Mouse (Mus musculus) cerebellum, adult 11 months (tissue): ENCODE measurements around the gene Chst15.
A peak's percentile ranks its signal among the peaks of the same experiment; 100 is the strongest.

Experiments used
- DNase-seq: peaks from one replicate; pipeline ENCODE4 v3.0.0; 2022

Gene Chst15

DNA sequence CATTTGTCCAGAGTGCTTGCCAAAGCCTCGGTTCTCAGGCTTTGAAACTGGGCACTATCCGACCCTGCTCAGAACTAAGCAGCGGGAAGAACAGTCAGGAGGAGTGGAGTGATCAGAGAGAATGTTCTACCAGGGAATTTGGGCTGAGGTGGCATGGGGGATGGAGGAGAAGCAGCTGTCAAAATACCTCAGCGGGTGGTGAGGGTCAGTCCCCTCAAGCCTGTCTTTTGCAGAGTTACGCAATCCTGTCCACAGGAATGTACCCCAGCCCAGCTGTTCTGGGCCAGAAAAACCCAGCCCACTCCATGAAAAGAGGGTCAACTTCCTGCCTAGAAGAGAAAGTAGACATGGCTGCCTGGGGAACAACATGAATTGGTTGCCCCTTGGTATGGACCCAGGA lies 56.4 kb downstream of the Chst15 start:
- DNase-seq, result no peak

DNA sequence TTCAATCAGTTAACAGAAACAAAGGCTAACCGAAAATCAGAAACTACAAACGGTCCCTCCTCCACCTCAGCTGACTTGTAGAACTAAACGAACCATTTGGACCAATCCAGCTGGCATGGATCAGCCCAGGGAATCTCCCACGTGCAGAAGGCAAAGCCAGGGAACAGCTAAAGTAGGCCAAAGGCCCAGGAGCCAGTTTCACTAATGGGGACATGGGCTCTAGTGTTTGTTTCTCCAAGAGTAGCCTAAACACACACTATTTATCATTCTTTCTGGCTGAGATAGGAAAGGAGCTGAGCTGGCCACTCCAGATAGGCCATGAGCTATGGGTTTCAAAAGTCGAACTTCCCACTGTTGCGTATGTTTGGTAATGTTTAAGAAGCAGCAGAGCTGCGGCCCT lies 58.2 kb downstream of the Chst15 start:
- DNase-seq, result no peak

DNA sequence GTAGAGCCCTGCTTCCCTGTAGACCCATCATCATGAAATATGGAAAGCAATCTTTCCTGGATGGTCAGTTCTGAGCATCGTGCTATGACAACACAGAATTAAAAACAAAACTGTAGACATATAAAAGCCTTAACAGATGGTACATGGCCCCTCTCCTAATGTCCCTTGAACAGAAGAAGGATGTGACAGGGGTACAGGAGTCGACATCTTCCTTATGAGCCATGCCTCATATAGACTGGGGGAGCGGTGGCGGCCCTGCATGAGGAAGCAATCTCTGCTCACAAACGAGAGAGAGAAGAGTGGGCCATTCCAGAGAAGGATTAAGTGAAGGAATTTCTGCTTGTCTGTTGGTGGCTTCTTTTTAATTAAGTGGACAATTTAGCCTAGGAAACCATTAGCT lies 58.8 kb downstream of the Chst15 start:
- no peak for DNase-seq

DNA sequence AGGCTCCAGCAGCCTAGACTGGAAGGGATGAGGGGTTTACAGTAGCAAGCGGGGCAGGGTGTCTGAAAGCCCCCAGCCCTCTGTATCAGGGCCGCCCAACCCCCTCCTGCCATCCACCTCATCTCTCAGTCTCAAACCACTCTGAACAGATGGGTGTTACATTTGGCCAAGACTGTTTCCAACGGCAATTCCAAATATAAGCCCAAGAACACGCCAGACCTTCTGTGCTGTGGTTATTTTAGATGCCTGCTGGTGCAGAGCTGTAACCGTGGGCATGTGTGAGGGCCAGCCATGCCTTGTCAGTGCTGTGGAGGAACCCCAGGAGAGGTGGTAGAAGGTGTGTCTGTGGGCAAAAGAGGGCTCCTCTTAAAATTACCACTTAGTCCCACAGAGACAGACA lies 63.5 kb downstream of the Chst15 start:
- peak; percentile 71 for DNase-seq

DNA sequence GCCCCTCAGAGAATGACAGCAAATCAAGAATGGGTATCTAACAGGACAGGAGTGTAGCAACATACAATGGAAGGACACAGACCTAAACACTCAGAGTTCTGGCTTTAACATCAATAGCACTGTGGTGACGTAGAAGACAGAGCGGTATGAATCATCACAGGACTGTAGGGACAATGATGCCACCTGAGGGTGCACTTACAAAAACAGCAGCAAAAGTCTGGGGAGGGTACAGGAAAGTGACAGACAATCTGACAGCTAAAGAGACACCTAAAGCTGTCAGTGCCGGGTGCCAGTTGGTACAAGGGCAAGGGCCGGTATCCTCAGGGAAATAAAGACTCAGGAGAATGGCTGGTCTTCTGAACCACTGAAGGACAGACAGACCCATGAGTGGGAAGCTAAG lies 64.0 kb downstream of the Chst15 start:
- no peak for DNase-seq

DNA sequence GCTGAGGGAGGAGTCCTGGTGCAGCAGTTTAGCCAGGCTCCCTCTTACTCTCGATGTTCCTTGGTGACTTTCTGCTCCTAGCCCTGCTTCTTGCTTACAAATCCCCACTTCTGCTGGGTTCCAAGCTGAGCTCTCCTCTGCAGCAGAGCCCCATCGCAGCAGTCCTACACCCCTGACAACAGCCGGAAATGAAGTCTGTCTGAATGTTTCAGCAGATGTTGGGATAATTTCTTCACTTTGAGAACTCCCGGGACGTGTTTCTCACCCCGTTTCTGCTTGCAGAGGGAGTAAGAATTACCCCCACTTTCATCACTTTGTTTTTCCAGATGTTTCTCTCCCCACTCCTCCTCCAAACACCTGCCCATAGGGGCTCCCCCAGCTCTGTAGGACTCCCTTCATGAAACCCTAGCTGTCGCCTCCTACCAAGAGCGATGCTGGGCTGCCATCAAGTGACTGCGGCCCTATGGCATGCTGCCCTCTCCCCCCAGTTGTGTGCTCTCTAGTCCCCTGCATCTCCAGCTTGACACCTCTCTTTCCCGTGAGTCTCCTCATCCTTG lies 67.4 kb downstream of the Chst15 start:
- DNase-seq, result no peak

DNA sequence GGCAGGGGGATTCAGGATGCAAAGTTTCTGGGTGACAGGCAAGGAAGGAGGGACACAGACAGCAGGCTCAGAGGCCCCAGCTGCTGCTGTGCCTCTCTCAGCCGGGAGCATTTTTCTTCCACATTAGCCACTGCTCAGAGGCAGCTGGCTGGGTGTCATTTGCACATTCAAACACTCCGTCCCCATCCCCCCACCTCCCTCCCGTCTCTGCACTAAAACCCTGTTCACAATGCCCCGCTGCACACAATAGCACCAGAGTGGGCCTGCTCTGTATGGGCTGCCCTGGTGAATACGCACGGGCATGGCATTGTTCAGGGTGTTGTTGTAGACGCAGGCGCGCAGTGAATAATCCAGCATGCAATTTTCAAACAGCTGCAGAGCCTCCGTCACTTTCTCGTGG lies 69.5 kb downstream of the Chst15 start:
- DNase-seq, result no peak

DNA sequence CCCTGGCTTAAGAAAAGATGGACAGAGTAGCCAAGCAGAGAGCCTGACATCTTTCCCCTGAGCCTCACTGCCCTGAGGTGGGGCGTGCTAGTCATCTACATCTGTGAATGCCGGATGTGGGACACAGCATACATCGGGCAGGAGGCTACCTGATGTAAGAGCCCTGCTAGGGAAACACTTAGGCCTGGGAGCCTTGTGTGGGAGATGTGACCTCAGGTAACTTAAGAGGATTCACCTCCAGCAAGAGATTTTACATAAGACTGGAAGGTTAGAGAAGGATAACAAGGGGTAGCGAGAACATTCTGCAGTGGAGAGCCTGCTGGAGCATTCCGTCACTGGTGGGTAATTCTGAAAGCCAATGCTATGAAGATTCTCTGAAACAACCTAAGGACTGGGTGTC lies 69.9 kb downstream of the Chst15 start:
- no peak for DNase-seq

DNA sequence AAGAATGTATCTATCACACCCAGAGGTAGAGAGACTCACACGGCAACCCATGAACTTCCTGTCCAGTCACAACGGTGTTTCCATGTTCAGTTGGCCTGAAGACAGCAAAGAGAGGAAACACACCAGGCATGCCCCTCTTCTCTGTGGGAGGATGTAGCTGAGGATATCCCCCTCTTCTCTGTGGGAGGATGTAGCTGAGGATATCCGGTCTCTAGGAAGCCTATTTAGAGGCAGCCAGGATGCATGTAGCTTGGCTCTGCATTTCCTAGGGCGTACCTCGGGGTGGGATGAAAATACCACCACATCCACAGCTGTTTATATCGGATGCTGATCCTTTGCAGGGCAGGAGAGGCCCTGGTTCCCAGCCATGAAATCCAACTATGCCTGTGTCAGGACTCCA lies 71.3 kb downstream of the Chst15 start:
- DNase-seq, result no peak

DNA sequence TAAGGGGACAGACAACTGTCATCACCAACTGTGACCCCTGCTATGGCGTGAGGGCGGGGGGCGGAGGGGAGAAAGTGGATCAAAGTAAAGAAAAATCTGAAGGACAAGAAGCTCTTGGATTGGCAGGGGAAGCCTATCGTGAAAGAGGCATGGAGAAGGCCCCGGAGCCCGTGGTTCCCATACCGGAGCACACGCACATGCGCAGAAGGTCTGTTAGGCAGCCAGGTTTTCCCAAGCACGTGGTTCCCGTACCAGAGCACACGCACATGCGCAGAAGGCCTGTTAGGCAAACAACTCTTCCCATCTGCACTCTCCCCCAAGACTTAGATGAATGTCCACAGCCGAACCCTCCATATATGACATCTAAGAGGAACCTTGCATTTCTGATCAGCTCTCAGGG lies 72.4 kb downstream of the Chst15 start:
- DNase-seq, result no peak

DNA sequence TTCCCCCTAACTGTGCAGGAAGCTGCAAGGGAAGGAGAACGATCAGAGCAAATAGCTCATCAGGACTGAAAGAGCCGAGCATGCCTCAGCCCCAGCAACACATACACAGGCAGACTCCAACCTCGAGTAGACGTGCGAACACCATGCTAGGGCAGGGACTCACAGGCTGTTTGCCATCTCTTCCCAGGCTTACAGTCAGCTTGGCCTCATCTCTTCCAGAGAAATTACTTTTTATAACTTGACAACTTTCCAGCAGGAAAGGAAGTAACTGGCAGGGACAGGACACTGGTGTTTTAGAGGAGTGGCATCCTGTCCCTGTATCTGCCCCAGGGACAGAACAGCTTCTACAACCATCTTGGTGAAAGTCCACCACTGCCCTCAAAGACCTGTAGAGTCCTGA lies 73.8 kb downstream of the Chst15 start:
- DNase-seq, result no peak

DNA sequence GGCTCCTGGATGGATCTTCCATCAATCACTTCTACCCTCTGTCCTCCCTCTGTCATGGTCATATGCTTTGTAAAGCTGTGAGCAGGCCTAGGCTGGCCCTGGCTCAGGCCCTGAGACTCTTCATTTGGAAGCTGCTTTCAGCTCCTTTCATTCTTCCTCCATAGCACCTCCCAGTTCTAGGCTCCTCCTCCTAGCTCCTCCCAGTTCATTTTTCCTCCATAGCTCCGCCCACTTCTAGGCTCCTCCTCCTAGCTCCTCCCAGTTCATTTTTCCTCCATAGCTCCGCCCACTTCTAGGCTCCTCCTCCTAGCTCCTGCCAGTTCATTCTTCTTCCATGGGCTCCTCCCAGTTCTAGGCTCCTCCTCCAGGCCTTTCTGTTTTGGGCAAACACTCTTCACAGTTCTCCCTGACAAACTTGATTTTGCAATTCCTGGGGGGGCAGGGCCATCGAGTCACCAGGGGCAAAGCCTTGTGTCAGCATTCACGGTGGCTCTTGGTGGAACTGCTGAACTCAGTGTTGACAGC lies 74.3 kb downstream of the Chst15 start:
- DNase-seq, result no peak

DNA sequence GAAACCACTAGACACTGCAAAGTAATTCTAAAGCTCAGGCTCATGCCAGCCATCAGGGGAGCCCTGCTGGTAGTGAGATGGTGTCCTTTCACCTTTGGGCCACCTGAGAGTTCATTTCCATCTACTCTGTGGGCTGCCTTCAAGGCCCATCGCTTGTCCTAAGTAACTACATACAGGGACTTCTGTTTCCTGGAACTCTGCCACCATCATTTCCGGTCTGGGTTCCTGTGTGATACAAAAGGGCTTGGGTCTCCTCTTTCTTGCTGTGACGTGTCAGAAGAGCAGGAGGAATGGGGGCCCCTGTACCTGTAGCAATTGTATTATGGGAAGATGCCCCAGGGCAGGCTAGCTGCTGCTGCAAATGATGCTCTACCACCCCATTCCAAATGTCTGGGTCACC lies 78.1 kb downstream of the Chst15 start:
- DNase-seq, result no peak

DNA sequence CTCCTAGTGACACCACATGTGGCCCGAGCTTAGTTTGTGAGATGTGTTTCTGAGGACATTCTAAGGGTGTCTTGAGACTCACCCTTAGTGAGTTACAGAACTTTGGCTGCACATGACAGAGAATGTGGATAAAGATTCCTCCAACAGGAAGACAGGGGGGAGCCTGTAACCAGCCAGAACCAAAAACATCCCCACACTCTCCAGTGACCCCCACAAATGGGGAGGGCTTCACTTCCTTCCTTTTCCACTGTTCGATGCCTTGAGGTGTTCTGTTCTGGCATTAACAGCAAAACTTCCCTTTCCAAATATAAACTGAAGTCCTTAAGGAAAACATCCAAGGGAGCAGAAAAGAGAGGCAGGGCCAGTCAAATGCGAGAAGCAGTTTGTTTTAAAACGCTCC lies 79.8 kb downstream of the Chst15 start:
- DNase-seq, result no peak

DNA sequence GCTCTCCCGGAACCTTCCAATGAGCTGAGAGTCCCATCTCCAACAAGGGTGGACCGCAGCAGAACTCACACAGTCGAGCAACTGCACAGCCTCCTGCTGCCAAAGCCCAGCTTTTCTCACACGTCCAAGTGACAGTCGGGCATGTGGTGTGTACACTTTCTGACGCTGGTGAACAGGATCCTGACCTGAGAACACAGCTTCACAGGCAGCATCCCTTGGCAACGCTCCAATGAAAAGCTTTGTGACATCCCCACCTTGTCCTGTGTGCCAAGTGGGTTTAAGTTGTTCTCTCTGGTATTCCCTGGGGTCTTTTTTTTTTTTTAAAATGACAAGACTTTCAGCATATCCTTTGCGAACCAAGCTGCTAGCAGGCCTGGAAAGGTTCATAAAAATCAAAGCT lies 80.2 kb downstream of the Chst15 start:
- DNase-seq, result no peak

DNA sequence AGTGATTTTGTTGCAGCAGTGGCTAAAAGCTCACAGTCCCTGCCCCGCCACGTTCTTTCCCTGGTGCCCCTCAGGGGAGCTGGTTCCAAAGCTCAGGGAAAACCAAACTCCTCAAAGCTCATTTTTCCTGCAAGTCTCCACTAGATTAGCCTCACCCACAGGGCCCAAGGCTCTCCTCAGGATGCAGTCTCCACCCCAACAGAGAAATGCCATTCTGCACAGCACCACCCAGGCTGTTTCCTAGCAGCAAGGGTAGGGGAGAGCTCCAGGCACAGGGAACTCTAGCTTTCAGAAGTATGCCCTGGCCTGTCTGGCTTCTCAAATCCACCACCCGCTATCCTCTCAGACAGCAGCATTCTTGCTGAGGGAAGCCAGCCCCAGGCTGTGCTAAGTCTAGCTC lies 82.8 kb downstream of the Chst15 start:
- DNase-seq, result no peak

DNA sequence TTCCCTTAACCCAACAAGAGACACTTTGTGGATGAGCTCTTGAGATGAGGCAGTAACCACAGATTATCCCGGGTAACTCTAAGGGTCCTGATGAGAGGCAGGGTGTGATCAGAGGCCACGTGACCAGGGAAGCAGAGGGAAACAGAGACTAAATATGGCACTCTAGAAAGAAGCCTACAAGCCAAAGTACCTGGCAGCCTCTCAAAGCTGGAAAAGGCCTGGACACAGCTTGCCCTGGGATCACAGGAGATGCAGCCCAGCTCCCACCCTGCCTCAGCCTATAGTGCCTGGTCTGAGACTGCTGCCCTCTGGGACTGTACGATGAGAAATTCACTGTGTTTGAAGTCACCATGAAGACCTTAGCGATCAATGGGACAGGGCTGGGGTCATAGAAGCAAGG lies 83.3 kb downstream of the Chst15 start:
- DNase-seq, result no peak

DNA sequence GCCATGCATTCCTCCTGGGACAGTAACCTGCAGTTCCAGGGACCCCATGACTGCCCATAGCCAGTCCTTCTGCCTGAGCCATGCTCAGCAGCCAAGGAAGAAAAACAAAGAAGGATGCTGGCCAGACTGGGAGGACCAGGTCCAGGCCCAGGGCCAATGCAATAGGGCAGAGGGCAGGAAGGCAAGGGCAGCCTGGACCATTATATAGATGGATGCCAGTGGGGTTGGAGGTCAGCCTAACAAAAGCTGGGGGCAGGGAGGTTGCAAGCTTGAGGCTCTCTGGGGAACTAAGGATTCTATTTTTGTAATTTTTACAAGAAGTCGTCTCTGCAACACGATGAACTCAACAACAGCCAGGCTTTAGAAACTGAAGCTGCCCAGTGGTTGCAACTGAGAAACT lies 84.1 kb downstream of the Chst15 start:
- DNase-seq, result no peak

DNA sequence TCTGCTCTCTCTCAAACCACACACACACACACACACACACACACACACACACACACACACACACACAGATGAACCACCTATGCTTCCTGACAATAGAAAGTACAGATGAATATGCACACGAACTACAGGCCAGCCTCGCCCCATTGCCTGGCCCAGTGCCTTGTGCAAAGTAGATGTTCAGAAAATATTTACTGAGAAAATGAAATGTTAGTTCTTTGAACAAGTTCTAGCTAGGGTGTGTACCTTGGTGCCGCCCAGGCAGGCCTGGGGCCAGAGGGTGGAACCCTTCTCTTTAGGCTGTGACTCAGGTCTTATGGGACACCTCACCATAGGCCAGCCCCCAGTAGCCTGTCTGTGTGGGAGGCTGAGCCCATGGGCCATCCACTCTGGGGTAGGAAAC lies 85.6 kb downstream of the Chst15 start:
- no peak for DNase-seq

DNA sequence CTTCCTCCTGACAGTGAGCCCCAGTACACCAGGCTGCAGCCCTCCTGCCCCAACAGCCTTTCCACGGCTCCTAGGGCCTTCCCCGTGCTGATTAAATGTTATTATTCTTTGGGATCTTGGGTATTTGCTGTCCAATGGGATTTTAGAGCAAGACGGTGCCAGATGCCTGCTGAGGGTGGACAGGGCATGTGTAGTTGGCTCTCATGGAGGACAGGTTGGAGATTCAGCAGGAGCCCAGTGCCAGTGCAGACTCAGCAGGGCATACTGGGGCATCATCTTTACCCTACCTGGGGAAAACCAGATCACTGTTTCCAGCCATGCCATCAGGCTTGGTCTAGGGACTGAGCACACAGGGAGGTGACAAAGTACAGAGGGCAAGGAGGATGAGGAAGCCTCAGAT lies 86.1 kb downstream of the Chst15 start:
- DNase-seq, result peak; percentile 69

DNA sequence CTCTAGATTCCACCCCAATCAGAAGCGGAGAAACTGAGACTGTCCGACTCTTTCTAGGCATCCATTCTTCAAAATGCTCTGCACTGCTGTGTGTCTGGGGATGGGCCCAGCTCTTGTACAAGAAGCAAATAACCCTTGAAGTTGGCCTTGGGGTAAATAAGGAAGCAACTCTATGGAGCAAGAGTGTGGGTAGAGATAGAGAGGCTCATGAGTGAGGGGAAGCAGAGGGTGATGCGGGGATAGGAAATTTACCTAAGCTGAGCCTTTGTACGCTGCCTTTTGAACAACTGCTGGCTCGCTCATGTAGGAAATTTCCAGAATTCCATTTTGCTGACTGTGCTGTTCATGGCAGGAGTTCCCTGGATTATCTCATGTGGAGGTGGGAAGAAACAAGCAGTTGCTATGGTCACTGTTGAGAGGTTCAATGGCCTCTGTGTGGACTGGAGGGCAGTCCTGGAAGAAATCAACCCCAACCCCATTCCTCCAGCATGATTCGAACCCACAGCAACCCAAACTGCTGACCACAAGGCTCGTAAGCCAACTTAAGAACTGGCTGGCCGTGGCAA lies 89.9 kb downstream of the Chst15 start:
- DNase-seq, result no peak

DNA sequence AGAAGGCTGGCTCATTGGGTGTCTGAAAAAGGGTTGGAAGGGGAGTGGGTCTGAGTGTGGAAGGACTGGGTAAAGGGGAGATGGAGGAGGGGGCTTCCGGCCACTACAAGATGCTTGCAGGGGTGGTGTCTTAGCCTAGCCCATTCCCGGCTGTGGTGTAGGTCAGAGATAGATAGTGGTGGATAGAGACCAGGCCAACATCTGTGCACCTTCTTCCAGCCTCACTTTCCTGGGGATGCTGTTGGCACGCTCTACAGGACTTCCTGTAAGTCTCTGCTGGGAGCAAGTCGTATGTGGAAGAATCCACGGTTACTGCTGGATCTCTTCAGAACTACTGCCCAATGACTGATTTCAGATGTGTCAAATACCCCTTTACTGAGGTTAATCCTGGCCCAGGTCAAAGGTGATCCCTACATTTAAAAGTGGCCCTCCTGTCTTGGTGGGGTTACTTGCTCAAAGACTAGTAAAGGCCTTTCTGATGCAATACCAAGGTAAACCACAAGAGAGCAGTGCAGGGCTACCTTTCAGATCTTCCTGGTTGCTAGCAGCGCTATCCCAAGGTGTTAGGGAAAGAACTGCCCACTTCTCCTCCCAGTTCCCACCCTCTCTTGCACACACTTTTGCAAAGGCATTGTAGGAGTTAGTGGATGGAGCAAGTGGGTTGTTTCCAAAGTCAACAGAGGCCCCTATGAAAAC lies 90.5 kb downstream of the Chst15 start:
- DNase-seq, result peak; percentile 83

DNA sequence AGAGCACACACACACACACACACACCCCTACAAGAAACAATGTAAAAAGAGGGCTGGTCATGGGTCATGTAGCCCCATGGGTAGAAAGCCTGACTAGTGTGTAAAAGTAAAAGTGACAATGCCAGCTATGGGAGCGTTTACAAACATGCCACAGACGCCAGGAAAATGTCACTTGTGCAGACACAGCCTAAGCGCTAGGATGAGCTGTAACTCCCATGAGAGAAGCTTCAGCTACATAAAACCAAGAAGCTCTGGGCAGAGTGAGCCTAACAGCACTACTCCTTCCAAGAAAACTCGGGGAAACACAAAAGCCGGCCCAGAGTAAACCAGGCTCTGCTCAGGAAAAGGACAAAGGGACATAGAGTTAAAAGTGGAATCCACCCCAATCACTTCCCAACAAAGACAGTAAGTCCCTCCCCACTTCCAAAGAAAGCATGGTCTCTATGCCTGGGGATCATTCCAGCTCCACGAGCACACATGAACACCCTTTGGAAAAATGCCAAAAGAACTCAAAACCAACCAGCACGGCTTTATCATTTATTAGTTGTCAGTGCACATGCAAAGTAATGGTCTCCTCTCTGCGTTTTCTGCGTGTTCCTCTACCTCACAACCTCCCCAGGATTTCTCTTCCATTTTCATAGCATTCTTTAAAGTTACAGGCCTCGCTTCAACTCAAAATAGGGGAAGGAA lies 93.4 kb downstream of the Chst15 start:
- DNase-seq, result no peak

DNA sequence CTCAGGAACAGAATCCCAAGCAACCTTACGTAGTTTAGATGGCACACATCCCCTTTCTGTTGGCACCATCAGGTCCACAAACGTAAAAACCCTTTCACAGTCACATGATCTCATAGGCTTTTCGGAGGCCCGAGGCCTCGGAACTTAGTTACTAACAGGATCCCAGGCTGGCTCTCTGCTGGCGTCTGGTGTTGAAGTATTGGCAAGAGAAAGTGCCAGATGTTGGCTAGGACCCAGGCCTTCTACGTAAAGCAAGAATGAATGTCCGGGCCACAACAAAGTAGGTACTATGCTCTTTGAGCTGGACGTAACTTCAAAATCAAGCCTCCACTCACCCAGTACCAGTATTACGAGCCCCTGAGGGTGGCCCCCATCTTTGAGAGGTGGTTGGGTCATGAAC lies 103.0 kb downstream of the Chst15 start:
- DNase-seq, result no peak
